Mouse (Mus musculus): ENCODE measurements around the gene Sva. TPM values are rescaled to one million over a fixed set of nuclear protein-coding genes. Genes with fewer than 3 reads are reported as not detected.

Sva gene
- not detected in 2 replicates for polyA plus RNA-seq (2016; fragmentation: Nextera tagmentation; extraction: Ambion mirVana)

GRCm38 (mm10) chr6:42038094-42038493 lies at the start of gene Sva:
TSS of gene Sva (plus strand) at chr6:42038394.
- DNase-seq (ENCODE audit: extremely low spot score, low spot score) = no peak
- Histone ChIP-seq H3K36me3 (replicated peaks) (no peaks in the 10 kb centered on the region), H3K27me3 (ENCODE audit: poor library complexity, severe bottlenecking) (no peaks in the 10 kb centered on the region), H3K4me1 (no peaks in the 10 kb centered on the region), H3K9me3 (no peaks in the 10 kb centered on the region), H3K27ac (no peak within 1 kb of the TSS), H3K4me3 (no peak within 1 kb of the TSS)

Other genes starting within 250 kb of the Sva start
- not detected in 2 replicates for gene Pip, start 190.9 kb upstream of the Sva start, polyA plus RNA-seq (2016; fragmentation: Nextera tagmentation; extraction: Ambion mirVana)
- not detected in 2 replicates for gene Sval2, start 185.4 kb upstream of the Sva start, polyA plus RNA-seq (2016; fragmentation: Nextera tagmentation; extraction: Ambion mirVana)
- not detected in 2 replicates for gene Sval1, start 86.8 kb upstream of the Sva start, polyA plus RNA-seq (2016; fragmentation: Nextera tagmentation; extraction: Ambion mirVana)
- gene Sval3, start 70.3 kb upstream of the Sva start, polyA plus RNA-seq (2016; fragmentation: Nextera tagmentation; extraction: Ambion mirVana) = not detected in 2 replicates
- not detected in 2 replicates for gene Tas2r139, start 102.5 kb downstream of the Sva start, polyA plus RNA-seq (2016; fragmentation: Nextera tagmentation; extraction: Ambion mirVana)
- not detected in 2 replicates for gene Tas2r144, start 176.9 kb downstream of the Sva start, polyA plus RNA-seq (2016; fragmentation: Nextera tagmentation; extraction: Ambion mirVana)
- gene Gstk1, start 207.5 kb downstream of the Sva start, polyA plus RNA-seq (2016; fragmentation: Nextera tagmentation; extraction: Ambion mirVana) = 18.3 and 18.5 TPM in 2 replicates
- 0.36 and 0.41 TPM in 2 replicates for gene Tmem139, start 223.6 kb downstream of the Sva start, polyA plus RNA-seq (2016; fragmentation: Nextera tagmentation; extraction: Ambion mirVana)
- gene Casp2, start 226.6 kb downstream of the Sva start, polyA plus RNA-seq (2016; fragmentation: Nextera tagmentation; extraction: Ambion mirVana) = 80.3 and 83.9 TPM in 2 replicates
- 1.2 and 1.5 TPM in 2 replicates for gene Clcn1, start 248.3 kb downstream of the Sva start, polyA plus RNA-seq (2016; fragmentation: Nextera tagmentation; extraction: Ambion mirVana)

All from forebrain, embryonic 10.5 days (tissue).